Mouse (Mus musculus) activated CD4-positive, CD25-positive, alpha-beta regulatory T cell, adult 9 weeks (primary cell): ENCODE data around the gene Kif24. TPM values are rescaled to one million over a fixed set of nuclear protein-coding genes. Genes with fewer than 3 reads are reported as not detected.

Source experiments
- polyA plus RNA-seq: library from polyadenylated mRNA; unstranded; fragments of 100-300 nt; shearing (Covaris generic); gene quantifications from one replicate; pipeline ENCODE4 v1.2.1, GENCODE M21; 2017

Gene Kif24
- 1.2 TPM for polyA plus RNA-seq

GRCm38 (mm10) chr4:41464345-41465286 is at the start of gene Kif24, which contains the start of gene Nudt2:
Gene Kif24 (minus strand): TSS chr4:41464887.
Gene Nudt2 (plus strand): TSS chr4:41465151.

GRCm38 (mm10) chr4:41502986-41503412 is 38.3 kb upstream of the Kif24 start, which contains the start of gene AI464131:
Gene AI464131 (minus strand): TSS chr4:41503076.

GRCm38 (mm10) chr4:41348584-41349198 is 116.0 kb downstream of the Kif24 start, which contains the start of gene Ubap1:
Gene Ubap1 (plus strand): TSS chr4:41348996.

Other genes with a start within 250 kb of the Kif24 start
- 51.7 TPM for gene Ubap2, start 189.7 kb downstream of the Kif24 start, polyA plus RNA-seq
- 64.4 TPM for gene Dcaf12, start 150.0 kb downstream of the Kif24 start, polyA plus RNA-seq
- gene Ubap1, start 115.9 kb downstream of the Kif24 start, polyA plus RNA-seq = 86.8 TPM
- gene Nudt2, start 264 bp upstream of the Kif24 start, polyA plus RNA-seq = 22.1 TPM
- gene AI464131, start 38.2 kb upstream of the Kif24 start, polyA plus RNA-seq = 0.06 TPM
- not detected for gene 1110017D15Rik, start 52.4 kb upstream of the Kif24 start, polyA plus RNA-seq
- 1.6 TPM for gene Fam219a, start 104.7 kb upstream of the Kif24 start, polyA plus RNA-seq
- gene Dnaic1, start 104.9 kb upstream of the Kif24 start, polyA plus RNA-seq = not detected
- not detected for gene Enho, start 175.4 kb upstream of the Kif24 start, polyA plus RNA-seq
- not detected for gene Cntfr, start 232.2 kb upstream of the Kif24 start, polyA plus RNA-seq
- gene Il11ra1, start 235.1 kb upstream of the Kif24 start, polyA plus RNA-seq = 8.7 TPM
- gene Rpp25l, start 248.6 kb upstream of the Kif24 start, polyA plus RNA-seq = 54.4 TPM